Mouse (Mus musculus) kidney, embryonic 15.5 days (tissue): ENCODE measurements around the gene Rgs14. TPM values are rescaled to one million over a fixed set of nuclear protein-coding genes. Genes with fewer than 3 reads are reported as not detected.

Experiments
- ATAC-seq: fragments of 200-750 bp; cut with Nextera tagmentation; replicated peaks from 2 replicates; pipeline ENCODE4 v1.8.0; 2017; ENCODE audit warnings: moderate TSS enrichment; ENCODE audit not compliant: low FRiP score
- H3K27ac ChIP-seq: fragments of 300-500 bp; sonication (generic); 2 replicates; pipeline ENCODE4 v1.5.1; 2015; ENCODE audit warnings: mild to moderate bottlenecking, inconsistent platforms
- H3K27me3 ChIP-seq: fragments of 300-500 bp; sonication (generic); 2 replicates; pipeline ENCODE4 v1.6.1; 2015; ENCODE audit warnings: inconsistent platforms
- H3K36me3 ChIP-seq: fragments of 300-500 bp; sonication (generic); 2 replicates; pipeline ENCODE4 v1.6.1; 2015; ENCODE audit warnings: inconsistent platforms
- H3K4me1 ChIP-seq: fragments of 300-500 bp; sonication (generic); 2 replicates; pipeline ENCODE4 v1.6.1; 2015; ENCODE audit warnings: inconsistent platforms
- H3K4me2 ChIP-seq: fragments of 300-500 bp; sonication (generic); 2 replicates; pipeline ENCODE4 v1.6.1; 2015; ENCODE audit warnings: moderate library complexity, mild to moderate bottlenecking, inconsistent platforms
- H3K4me3 ChIP-seq: fragments of 300-500 bp; sonication (generic); replicated peaks from 2 replicates; pipeline ENCODE4 v1.5.1; 2015; ENCODE audit warnings: mild to moderate bottlenecking, inconsistent platforms
- H3K9ac ChIP-seq: fragments of 300-500 bp; sonication (generic); 2 replicates; pipeline ENCODE4 v1.6.1; 2015; ENCODE audit warnings: mild to moderate bottlenecking, inconsistent platforms
- H3K9me3 ChIP-seq: fragments of 300-500 bp; sonication (generic); replicated peaks from 2 replicates; pipeline ENCODE4 v1.6.1; 2016; ENCODE audit warnings: inconsistent platforms
- WGBS: fragments of 180-500 bp; shearing (Covaris S2); methylation state at CpG from one replicate; pipeline ENCODE4 v1.1.7; 2015; ENCODE audit warnings: mixed read lengths; 5-methylcytosine and 5-hydroxymethylcytosine counted together
- polyA plus RNA-seq: library from polyadenylated mRNA; unstranded; fragments of >200 nt; fragmentation: Nextera tagmentation; extraction: Ambion mirVana; gene quantifications from 2 replicates; pipeline ENCODE4 v1.2.1, GENCODE M21; 2015

Gene Rgs14
- polyA plus RNA-seq, 1 experiment from 2014 or later: 1.1 TPM

DNA sequence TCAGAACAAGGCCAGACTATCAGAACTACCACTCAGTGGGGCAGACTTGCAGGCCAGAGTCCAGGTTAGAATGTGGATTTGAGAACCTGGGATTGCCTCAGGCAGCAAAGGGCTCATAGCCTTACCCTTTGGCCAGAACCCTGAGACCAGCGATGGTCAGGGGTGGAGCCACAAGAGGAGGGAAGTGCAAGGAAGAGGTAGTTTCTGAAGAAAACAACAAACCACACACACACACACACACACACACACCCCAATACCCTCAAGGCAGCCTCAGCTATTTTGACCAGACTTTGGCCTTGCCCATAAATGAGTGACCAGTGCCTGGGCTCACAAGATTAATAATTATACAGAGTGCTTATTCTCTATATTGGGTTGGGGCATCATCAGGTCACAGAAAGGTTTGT is 22.1 kb downstream of the Rgs14 start:
- no peaks in the 10 kb centered on the region for H3K27me3 ChIP-seq
- H3K9ac ChIP-seq: no peak overlapping the region
- H3K4me2 ChIP-seq: no peak overlapping the region
- H3K4me1 ChIP-seq: no peaks in the 10 kb centered on the region
- peak overlapping the region; percentile 70; the same call in 1 of the 2 replicates for H3K27ac ChIP-seq
- peak; percentile 81 for ATAC-seq
- WGBS: 65% methylated on average over 1 of the region's 1 CpGs
- H3K36me3 ChIP-seq: no peaks in the 10 kb centered on the region
- no peaks in the 10 kb centered on the region for H3K9me3 ChIP-seq
- H3K4me3 ChIP-seq: no peak overlapping the region

DNA sequence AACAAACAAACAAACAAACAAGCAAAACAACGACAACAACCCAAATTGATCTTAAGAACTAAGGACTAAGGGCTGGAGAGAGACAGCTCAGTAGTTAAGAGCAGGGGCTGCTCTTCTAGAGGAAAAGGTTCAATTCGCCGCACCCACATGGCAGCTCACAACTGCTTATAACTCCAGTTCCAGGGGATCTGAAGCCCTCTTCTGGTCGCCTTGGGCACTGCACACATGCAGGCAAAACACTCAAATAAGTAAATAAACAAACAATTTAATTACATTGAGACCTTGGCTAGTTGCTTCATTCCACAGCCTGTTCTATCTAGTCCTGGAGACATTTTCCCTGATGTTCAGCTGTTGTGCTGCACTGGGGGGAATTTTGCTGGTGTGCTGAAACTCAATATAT is 23.4 kb downstream of the Rgs14 start:
- no peak overlapping the region for H3K27ac ChIP-seq
- H3K27me3 ChIP-seq: no peaks in the 10 kb centered on the region
- no peak overlapping the region for H3K9ac ChIP-seq
- no peaks in the 10 kb centered on the region for H3K4me1 ChIP-seq
- ATAC-seq: no peak
- H3K4me2 ChIP-seq: no peak overlapping the region
- no peaks in the 10 kb centered on the region for H3K36me3 ChIP-seq
- 73% methylated on average over 4 of the region's 4 CpGs for WGBS
- H3K9me3 ChIP-seq: no peaks in the 10 kb centered on the region
- H3K4me3 ChIP-seq: no peak overlapping the region

DNA sequence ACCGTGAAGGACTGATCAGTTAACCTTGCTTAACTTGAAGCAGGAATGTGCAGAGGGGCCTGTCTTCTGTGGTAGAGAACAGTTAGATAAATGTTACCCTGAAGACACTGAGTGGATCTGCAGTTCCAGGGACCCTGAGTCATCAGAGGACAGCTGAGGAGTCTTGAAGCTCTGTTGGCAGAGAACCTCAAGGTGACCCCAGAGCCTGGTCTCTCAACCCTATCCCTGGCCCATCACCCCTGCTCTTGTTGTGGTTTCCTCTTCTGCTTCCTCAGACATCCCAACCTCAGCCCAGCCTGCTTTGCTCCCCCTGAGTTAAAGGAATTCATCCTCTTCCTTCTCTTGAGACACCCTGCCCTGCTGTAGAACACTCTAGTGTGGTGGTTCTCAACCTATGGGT is 28.6 kb downstream of the Rgs14 start, which contains the start of gene Slc34a1:
Slc34a1 (plus strand) TSS at position 100 of the 400 bp plus-strand sequence.
- Histone ChIP-seq H3K4me3 (no peak within 1 kb of the TSS), H3K27me3 (peaks cover 7% of the 10 kb centered on the region; the same call in 1 of the 2 replicates), H3K9ac (no peak within 1 kb of the TSS), H3K4me1 (no peaks in the 10 kb centered on the region), H3K36me3 (no peaks in the 10 kb centered on the region), H3K27ac (no peak within 1 kb of the TSS), H3K9me3 (no peaks in the 10 kb centered on the region), H3K4me2 (no peak within 1 kb of the TSS)
- WGBS: 70% methylated on average over 1 of the region's 1 CpGs
- no peak for ATAC-seq

DNA sequence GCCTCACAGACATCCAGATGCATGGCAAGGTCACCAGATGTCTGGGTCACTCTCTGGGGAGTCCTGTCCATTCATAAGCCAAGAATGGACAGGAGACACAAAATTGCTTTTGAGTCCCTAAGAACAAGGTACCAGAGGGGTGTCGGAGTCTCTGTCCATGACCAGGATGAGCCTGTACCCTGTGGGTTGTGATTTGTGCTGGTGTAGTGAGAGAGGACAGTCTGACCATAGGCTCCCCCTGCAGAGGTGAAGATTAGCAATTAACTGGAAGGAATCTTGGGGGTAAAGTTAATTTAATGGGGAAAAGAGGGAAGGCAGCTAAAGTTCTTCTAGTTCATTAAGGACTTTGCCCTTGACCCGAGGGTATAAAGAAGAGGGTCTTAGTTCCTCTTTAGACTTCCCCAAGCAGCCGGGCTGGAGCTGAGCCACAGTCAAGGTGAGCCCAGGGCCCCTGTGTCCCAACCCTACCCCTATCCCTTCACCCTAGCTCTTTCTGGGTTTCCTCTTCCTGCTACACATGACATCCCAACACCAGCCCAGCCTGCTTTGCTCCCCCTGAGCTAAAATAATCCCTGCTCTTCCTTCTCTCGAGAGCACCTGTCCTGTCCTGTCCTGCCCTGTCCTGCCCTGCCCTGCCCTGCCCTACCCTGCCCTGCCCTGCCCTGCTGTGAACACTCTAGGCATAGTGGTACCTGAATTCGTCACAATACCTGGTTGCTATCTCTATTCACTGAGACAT is 29.9 kb downstream of the Rgs14 start:
- H3K9ac ChIP-seq: no peak overlapping the region
- WGBS: 57% methylated on average over 5 of the region's 5 CpGs
- no peaks in the 10 kb centered on the region for H3K36me3 ChIP-seq
- H3K4me3 ChIP-seq: peak overlapping the region; percentile 20
- H3K27me3 ChIP-seq: peaks cover 15% of the 10 kb centered on the region
- no peaks in the 10 kb centered on the region for H3K4me1 ChIP-seq
- H3K4me2 ChIP-seq: no peak overlapping the region
- H3K27ac ChIP-seq: no peak overlapping the region
- H3K9me3 ChIP-seq: no peaks in the 10 kb centered on the region
- 0 out of 2 replicates have a peak, but pooled peaks have one; percentile 33 for ATAC-seq

DNA sequence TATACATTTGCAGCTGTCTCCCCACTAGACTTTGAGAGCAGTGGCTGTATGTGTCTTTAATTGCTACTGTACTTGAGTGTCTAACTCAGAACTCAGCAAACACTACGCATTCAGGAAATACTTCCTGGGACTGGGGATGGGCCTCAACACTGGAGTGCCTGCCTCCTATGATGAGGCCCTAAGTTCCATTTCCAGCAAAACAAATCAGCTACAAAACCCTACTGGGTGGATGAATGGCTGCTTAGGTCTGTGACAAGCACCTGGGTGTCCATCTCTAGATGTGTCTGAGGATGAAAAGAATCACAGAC is 30.5 kb downstream of the Rgs14 start:
- Histone ChIP-seq H3K4me3 (peak overlapping the region; percentile 20), H3K4me1 (no peaks in the 10 kb centered on the region), H3K36me3 (no peaks in the 10 kb centered on the region), H3K9ac (no peak overlapping the region), H3K4me2 (peak overlapping the region; percentile 14; the same call in 1 of the 2 replicates), H3K9me3 (no peaks in the 10 kb centered on the region), H3K27me3 (peaks cover 18% of the 10 kb centered on the region), H3K27ac (no peak overlapping the region)
- WGBS: 71% methylated on average over 1 of the region's 1 CpGs
- no peak for ATAC-seq

DNA sequence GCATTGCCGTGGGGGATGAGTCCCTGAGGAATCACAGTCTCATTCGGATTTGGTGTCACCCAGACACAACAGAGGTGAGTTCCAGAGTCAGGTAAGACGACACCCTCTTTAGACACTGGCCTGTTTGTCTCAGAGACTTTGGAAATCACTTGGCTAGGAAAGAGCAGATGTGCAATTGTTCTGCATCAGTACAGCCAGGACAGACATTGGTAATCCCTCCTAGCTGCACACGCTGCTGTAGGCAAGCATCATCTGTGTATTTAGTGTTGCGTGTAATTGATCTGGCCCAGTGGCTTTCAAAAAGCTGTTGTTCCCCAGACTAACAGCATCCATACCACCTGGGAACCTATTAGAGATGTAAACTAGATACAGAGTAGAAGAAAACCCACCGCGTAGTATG is 33.7 kb downstream of the Rgs14 start:
- H3K4me3 ChIP-seq: no peak overlapping the region
- H3K9me3 ChIP-seq: no peaks in the 10 kb centered on the region
- H3K27ac ChIP-seq: no peak overlapping the region
- H3K4me2 ChIP-seq: no peak overlapping the region
- H3K36me3 ChIP-seq: no peaks in the 10 kb centered on the region
- 67% methylated on average over 7 of the region's 7 CpGs for WGBS
- no peak for ATAC-seq
- peaks cover 18% of the 10 kb centered on the region for H3K27me3 ChIP-seq
- H3K9ac ChIP-seq: no peak overlapping the region
- peaks cover 10% of the 10 kb centered on the region for H3K4me1 ChIP-seq

DNA sequence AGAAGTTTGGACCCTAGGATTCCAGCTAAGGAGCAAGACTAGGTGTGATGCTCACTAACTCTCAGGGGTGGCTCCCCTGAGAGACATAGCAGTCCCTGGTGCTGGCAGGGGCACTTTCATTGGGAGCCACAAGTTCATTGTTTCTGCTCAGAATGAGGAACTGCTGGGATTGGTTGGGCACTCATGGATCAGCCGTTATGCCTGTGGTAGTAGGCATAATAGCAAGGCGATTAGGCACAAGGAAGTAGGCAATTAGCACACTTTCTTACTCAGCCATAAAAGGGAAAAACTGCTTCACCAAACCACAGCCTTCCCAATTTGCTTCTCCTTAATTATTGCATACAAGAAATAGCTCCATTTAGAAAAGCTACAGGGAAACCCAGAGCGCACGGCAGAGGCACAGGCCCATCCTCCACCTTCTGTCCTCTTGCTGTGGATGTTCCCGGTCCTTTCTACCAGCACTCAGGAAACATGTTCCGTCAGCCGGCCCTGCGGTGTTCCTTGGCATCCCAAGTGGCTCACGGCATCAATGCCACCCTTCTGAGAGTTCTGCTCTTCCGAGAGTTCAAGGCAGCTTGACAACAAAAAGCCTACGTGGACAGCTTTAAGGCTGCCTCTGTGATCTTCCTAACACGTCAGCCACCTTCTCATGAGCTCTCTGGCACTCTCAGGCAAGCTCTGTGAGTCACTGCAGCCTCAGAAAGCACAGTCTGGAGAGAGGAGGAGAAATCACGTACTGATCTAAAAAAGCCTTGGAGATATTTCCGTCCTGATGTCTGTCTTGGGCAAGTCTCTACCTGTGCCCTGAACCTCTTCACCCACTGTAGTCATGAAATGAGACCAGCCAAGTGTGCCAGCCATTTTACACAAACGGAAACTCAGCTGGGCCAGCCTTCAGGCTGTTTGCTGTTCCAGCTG is 34.7 kb downstream of the Rgs14 start:
- WGBS: 65% methylated on average over 15 of the region's 15 CpGs
- no peak for ATAC-seq
- H3K4me2 ChIP-seq: no peak overlapping the region
- peaks cover 10% of the 10 kb centered on the region for H3K4me1 ChIP-seq
- peaks cover 18% of the 10 kb centered on the region for H3K27me3 ChIP-seq
- no peaks in the 10 kb centered on the region for H3K9me3 ChIP-seq
- H3K27ac ChIP-seq: no peak overlapping the region
- H3K9ac ChIP-seq: no peak overlapping the region
- no peaks in the 10 kb centered on the region for H3K36me3 ChIP-seq
- H3K4me3 ChIP-seq: no peak overlapping the region

DNA sequence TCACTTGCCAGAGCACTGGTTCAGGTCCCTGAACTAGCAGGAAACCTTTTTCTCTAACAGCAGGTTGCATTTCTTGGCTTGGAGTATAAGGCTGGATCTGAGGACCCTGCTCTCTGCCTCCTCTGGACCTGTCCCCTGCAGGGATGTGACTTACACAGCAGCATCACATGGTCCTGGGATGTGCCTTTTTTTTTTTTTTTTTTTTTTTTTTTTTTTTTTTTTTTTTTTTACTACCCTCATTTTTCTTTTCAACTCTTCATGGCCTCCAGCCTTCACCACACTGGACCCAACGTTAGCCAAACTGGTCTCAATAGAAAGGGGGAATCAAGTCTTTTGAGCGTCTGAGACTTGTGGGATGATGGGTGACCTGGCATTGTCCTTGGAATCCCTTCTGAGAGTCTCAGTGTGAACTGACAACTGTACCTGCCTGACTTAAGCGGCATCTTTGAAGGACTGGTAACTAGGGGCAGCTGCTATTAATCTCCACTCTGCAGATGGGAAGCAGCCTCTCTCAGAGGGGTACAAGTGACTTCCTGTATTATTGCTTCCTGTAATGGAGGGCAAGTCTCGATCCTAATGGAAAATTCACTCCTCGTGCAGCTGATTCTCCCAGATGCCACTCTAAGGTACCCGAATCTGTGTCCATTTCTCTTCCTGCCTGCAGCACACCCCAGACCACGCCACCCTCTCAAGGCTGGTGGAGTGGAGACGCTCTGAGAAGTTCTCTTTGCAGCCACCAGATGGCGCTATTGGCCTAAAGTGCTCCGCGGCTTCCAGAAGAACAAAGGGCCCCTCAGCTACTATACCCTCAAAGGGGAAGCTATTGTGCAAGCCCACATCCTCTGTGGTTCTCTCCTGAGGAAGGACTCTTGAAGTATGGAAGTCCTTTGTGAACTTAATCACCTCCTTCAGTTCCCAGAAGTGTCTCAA is 35.6 kb downstream of the Rgs14 start:
- Histone ChIP-seq H3K9me3 (no peaks in the 10 kb centered on the region), H3K4me2 (peak overlapping the region; percentile 42), H3K27me3 (peaks cover 18% of the 10 kb centered on the region), H3K27ac (no peak overlapping the region), H3K4me1 (peaks cover 10% of the 10 kb centered on the region), H3K36me3 (no peaks in the 10 kb centered on the region), H3K9ac (no peak overlapping the region), H3K4me3 (no peak overlapping the region)
- peak; percentile 78 for ATAC-seq
- WGBS: 12% methylated on average over 11 of the region's 11 CpGs

DNA sequence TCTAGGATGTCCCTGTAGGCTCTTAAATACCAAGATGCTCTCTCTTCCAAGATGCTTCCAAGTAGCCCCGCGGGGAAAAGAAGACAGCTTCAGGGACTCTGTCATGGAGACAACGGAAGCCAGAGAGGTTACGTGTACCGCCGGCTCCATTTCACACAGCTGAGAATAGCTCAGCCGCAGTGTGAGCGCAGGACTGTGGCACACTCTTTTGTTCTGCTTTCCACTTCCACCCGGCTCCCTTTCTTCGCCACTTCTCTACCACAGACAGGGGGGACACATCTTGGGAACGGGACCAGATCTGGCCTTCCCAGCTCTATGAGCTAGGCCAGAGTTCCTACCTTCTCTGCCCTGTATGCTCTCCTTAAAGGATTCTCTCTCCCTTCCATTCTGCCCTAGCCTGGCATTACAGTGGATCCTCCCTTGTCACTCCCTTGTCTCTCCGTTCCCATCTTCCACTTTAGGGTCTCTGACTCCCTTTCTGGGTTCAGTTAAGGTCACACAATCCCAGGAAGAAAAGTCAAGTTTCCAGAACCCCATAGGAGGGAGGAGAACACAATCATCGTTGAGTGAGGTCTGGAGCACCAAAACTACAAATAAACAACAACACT is 36.4 kb downstream of the Rgs14 start:
- H3K4me2 ChIP-seq: 0 out of 2 replicates have a peak overlapping the region, but pooled peaks have one; percentile 42
- H3K9ac ChIP-seq: no peak overlapping the region
- H3K27ac ChIP-seq: no peak overlapping the region
- H3K36me3 ChIP-seq: no peaks in the 10 kb centered on the region
- WGBS: 71% methylated on average over 13 of the region's 13 CpGs
- peaks cover 10% of the 10 kb centered on the region for H3K4me1 ChIP-seq
- no peaks in the 10 kb centered on the region for H3K9me3 ChIP-seq
- ATAC-seq: 0 out of 2 replicates have a peak, but pooled peaks have one; percentile 15
- H3K4me3 ChIP-seq: no peak overlapping the region
- H3K27me3 ChIP-seq: peaks cover 14% of the 10 kb centered on the region

DNA sequence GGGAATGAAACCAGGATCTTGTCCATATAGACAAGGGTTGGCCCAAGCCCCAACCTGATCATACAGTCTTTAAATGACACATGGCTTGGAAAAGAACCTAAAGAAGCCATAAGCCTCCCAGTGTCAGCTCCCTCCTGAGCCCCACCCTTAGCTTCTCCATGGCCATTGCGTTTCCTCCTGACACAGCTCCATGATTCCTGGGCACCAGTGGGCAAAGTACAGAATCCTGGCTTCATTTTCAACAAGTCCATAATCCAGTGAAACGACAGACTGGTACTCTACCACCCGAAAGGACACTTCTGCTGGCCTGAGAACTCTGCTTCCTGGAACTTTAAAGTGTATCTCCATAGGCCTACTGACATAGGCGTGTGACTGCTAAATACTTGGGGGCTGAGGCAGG is 37.8 kb downstream of the Rgs14 start:
- Histone ChIP-seq H3K27me3 (peaks cover 11% of the 10 kb centered on the region; the same call in 1 of the 2 replicates), H3K4me1 (peaks cover 10% of the 10 kb centered on the region), H3K4me2 (no peak overlapping the region), H3K4me3 (no peak overlapping the region), H3K36me3 (no peaks in the 10 kb centered on the region), H3K9ac (no peak overlapping the region), H3K27ac (no peak overlapping the region), H3K9me3 (no peaks in the 10 kb centered on the region)
- 83% methylated on average over 4 of the region's 4 CpGs for WGBS
- no peak for ATAC-seq

DNA sequence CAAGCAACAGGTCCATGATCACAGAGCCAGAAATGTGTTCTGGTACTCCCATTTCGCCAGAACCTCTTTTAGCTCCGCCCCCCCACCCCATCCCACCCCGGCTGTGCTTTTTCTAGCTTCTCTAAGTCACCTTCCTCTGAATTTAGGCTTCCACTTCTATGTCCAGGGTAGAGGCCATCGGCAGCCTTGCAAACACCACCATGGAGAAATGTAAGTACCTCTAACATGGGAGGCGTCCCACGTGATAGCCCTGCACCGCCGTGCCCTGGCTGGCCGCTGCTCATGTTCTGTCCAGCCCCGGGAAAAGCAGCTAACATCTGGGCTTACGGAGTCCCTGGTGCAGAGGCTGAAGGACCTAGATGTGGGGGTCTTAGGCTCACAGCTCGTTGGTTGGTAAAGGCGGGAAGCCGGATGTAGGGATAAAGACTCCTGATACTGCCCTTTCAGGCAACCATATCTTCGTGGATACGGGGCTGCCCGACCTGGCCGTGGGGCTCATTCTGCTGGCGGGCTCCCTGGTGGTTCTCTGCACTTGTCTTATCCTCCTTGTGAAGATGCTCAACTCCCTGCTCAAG is 39.1 kb downstream of the Rgs14 start:
- H3K27ac ChIP-seq: no peak overlapping the region
- no peak overlapping the region for H3K9ac ChIP-seq
- H3K4me2 ChIP-seq: no peak overlapping the region
- no peaks in the 10 kb centered on the region for H3K36me3 ChIP-seq
- no peaks in the 10 kb centered on the region for H3K9me3 ChIP-seq
- H3K4me3 ChIP-seq: no peak overlapping the region
- ATAC-seq: no peak
- WGBS: 85% methylated on average over 19 of the region's 19 CpGs
- peaks cover 18% of the 10 kb centered on the region; the same call in 1 of the 2 replicates for H3K27me3 ChIP-seq
- H3K4me1 ChIP-seq: peaks cover 10% of the 10 kb centered on the region
